Mouse (Mus musculus): ENCODE measurements around the gene Lrrc63. TPM values are rescaled to one million over a fixed set of nuclear protein-coding genes. Genes with fewer than 3 reads are reported as not detected.
A peak's percentile ranks its signal among the peaks of the same experiment; 100 is the strongest.

The Lrrc63 gene
- total and polyA plus RNA-seq, 2 experiments from 2014 or later = not detected

DNA sequence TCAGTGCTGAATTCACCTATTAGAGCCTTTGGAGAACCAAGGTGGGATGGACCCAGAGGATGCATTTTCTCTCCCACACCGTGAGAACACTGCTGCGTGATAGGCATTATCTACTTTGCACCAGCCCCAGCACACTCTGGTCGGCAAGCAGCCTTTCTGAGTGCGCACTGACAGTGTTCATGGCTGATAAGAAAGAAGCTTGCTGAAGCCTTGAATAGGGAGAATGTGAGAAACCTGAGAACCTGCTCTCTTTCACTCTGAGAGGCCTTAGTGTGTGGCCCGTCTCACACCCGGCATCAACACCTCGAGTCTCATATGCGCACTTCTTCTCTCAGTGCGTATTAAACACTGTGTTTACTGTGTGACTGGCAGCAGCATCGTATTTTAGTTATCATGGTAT lies 7.8 kb upstream of the Lrrc63 start:
- no peak for DNase-seq
- H3K9me3 ChIP-seq (ENCODE audit: low read length) = no peaks in the 10 kb centered on the region
- WGBS = 79% methylated on average over 10 of the region's 10 CpGs
- no peaks in the 10 kb centered on the region for H3K4me1 ChIP-seq (ENCODE audit: insufficient read depth)
- H3K9ac ChIP-seq = no peak overlapping the region
- no peak overlapping the region for H3K27ac ChIP-seq (ENCODE audit: low read depth, low read length)
- H3K36me3 ChIP-seq (ENCODE audit: insufficient read depth) = no peaks in the 10 kb centered on the region
- no peaks in the 10 kb centered on the region for H3K27me3 ChIP-seq (ENCODE audit: insufficient read depth, low read length)
- ATAC-seq = no peak
- TF ChIP-seq CTCF (IDR thresholded peaks at IDR 0.05; ENCODE audit: low read depth) = no peak
- no peak overlapping the region for H3K4me2 ChIP-seq (ENCODE audit: low read depth)
- H3K4me3 ChIP-seq (ENCODE audit: low read depth, low read length) = no peak overlapping the region

- no peak for DNase-seq
- H3K27me3 ChIP-seq (ENCODE audit: insufficient read depth, low read length) = no peaks in the 10 kb centered on the region
- H3K36me3 ChIP-seq (ENCODE audit: insufficient read depth) = no peaks in the 10 kb centered on the region
- 83% methylated on average over 25 of the region's 25 CpGs for WGBS
- no peak overlapping the region for H3K4me2 ChIP-seq (ENCODE audit: low read depth)
- H3K9me3 ChIP-seq (ENCODE audit: low read length) = no peaks in the 10 kb centered on the region
- no peak overlapping the region for H3K4me3 ChIP-seq (ENCODE audit: low read depth, low read length)
- no peak overlapping the region for H3K27ac ChIP-seq (ENCODE audit: low read depth, low read length)
- no peak overlapping the region for H3K9ac ChIP-seq
- TF ChIP-seq CTCF (IDR thresholded peaks at IDR 0.05; ENCODE audit: low read depth) = no peak
- H3K4me1 ChIP-seq (ENCODE audit: insufficient read depth) = no peaks in the 10 kb centered on the region
- ATAC-seq = no peak
Observed at GRCm38 (mm10) chr14:75136119-75136966, 5.7 kb upstream of the Lrrc63 start.

DNA sequence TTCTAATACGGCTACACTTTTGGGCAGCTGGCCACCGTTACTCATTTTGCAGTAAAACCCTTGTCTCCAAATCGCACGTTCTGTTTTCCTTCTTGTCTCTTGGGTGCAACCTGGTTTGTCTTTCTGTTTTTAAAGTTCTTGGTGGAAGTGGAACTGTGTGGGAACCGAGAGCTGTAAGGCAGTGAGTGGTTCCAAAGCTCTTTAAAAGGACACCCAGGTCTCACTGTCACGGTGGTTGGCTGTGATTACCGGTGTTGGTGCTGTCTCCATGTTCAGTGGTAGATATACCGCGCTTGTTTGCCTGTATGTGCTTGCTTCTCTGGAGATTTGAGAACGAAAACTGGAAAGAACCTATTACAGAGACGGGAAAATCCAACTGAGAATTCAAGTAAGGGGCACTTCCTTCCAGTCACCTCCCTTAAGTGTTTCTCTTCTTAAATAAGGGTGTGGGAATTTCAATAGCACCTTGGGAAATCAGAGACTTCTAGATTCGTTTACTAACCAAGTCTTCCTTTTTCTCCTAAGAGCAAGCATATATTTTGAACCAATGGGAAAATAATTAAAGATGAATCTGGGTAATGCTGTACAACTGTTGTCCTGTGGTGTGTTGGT lies 749 bp upstream of the Lrrc63 start:
- H3K36me3 ChIP-seq (ENCODE audit: insufficient read depth) = no peaks in the 10 kb centered on the region
- H3K4me3 ChIP-seq (ENCODE audit: low read depth, low read length) = peak overlapping the region; percentile 57
- ATAC-seq (no peak), DNase-seq (no peak)
- 0 out of 2 replicates have a peak overlapping the region, but pooled peaks have one; percentile 10 for H3K9ac ChIP-seq
- H3K4me2 ChIP-seq (ENCODE audit: low read depth) = peak overlapping the region; percentile 88
- H3K27me3 ChIP-seq (ENCODE audit: insufficient read depth, low read length) = no peaks in the 10 kb centered on the region
- no peak for TF ChIP-seq CTCF (IDR thresholded peaks at IDR 0.05; ENCODE audit: low read depth)
- no peaks in the 10 kb centered on the region for H3K9me3 ChIP-seq (ENCODE audit: low read length)
- 0 out of 2 replicates have a peak, but pooled peaks cover 2% of the 10 kb centered on the region for H3K4me1 ChIP-seq (ENCODE audit: insufficient read depth)
- no peak overlapping the region for H3K27ac ChIP-seq (ENCODE audit: low read depth, low read length)
- WGBS = 4% methylated on average over 12 of the region's 12 CpGs

DNA sequence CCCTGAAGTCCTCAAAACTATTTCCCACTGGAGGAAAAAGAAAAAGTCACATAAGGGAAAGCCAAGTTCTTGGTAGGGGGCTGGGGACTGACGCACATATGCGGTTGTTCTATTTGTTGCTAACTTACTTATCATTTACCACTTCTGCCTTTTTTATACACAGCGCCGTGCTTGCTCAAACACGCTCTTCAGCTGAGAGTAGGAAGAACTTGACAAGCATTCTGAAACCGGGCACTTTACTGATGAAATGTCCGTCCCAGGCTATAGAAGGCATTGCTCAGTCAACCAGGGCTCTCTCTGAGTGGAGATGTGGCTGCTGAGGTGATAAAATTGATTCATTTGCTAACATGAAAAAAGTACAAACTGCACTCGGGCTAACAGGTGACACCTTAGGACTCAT lies 9.0 kb downstream of the Lrrc63 start:
- DNase-seq (no peak), ATAC-seq (no peak)
- Histone ChIP-seq H3K27me3 (ENCODE audit: insufficient read depth, low read length) (no peaks in the 10 kb centered on the region), H3K4me1 (ENCODE audit: insufficient read depth) (no peaks in the 10 kb centered on the region), H3K36me3 (ENCODE audit: insufficient read depth) (no peaks in the 10 kb centered on the region), H3K9me3 (ENCODE audit: low read length) (no peaks in the 10 kb centered on the region), H3K4me3 (ENCODE audit: low read depth, low read length) (no peak overlapping the region), H3K27ac (ENCODE audit: low read depth, low read length) (no peak overlapping the region), H3K9ac (no peak overlapping the region), H3K4me2 (ENCODE audit: low read depth) (no peak overlapping the region)
- WGBS = 86% methylated on average over 8 of the region's 8 CpGs
- no peak for TF ChIP-seq CTCF (IDR thresholded peaks at IDR 0.05; ENCODE audit: low read depth)

- WGBS = 94% methylated on average over 5 of the region's 5 CpGs
Observed at GRCm38 (mm10) chr14:75102956-75103355, 27.7 kb downstream of the Lrrc63 start.

GRCm38 (mm10) chr14:75077946-75078345 lies 52.7 kb downstream of the Lrrc63 start:
- 51% methylated on average over 6 of the region's 6 CpGs for WGBS
- H3K4me2 ChIP-seq (ENCODE audit: low read depth) = no peak overlapping the region
- no peaks in the 10 kb centered on the region for H3K27me3 ChIP-seq (ENCODE audit: insufficient read depth, low read length)
- no peak overlapping the region for H3K9ac ChIP-seq
- DNase-seq (peak; percentile 19), ATAC-seq (no peak)
- TF ChIP-seq CTCF (IDR thresholded peaks at IDR 0.05; ENCODE audit: low read depth) = no peak
- no peaks in the 10 kb centered on the region for H3K4me1 ChIP-seq (ENCODE audit: insufficient read depth)
- H3K9me3 ChIP-seq (ENCODE audit: low read length) = no peaks in the 10 kb centered on the region
- H3K27ac ChIP-seq (ENCODE audit: low read depth, low read length) = no peak overlapping the region
- H3K4me3 ChIP-seq (ENCODE audit: low read depth, low read length) = no peak overlapping the region
- H3K36me3 ChIP-seq (ENCODE audit: insufficient read depth) = no peaks in the 10 kb centered on the region

More at GRCm38 (mm10) chr14:75102956-75103355, 27.7 kb downstream of the Lrrc63 start:
- no peak for TF ChIP-seq CTCF (IDR thresholded peaks at IDR 0.05; ENCODE audit: low read depth)
- H3K27me3 ChIP-seq (ENCODE audit: insufficient read depth, low read length) = no peaks in the 10 kb centered on the region
- H3K36me3 ChIP-seq (ENCODE audit: insufficient read depth) = no peaks in the 10 kb centered on the region
- no peak overlapping the region for H3K27ac ChIP-seq (ENCODE audit: low read depth, low read length)
- H3K4me2 ChIP-seq (ENCODE audit: low read depth) = no peak overlapping the region
- no peak overlapping the region for H3K9ac ChIP-seq
- DNase-seq (no peak), ATAC-seq (no peak)
- H3K4me3 ChIP-seq (ENCODE audit: low read depth, low read length) = no peak overlapping the region
- H3K9me3 ChIP-seq (ENCODE audit: low read length) = no peaks in the 10 kb centered on the region
- H3K4me1 ChIP-seq (ENCODE audit: insufficient read depth) = no peaks in the 10 kb centered on the region
